Mouse (Mus musculus) cerebellum, postnatal 14 days (tissue): Measurements from ENCODE around the gene Mid1.

ENCODE experiments used
- DNase-seq, 2 experiments: peaks; one replicate each; pipeline ENCODE4 v3.0.0; 2021; ENCODE audit warnings: mixed read lengths in 2 of 2

The Mid1 gene

DNA sequence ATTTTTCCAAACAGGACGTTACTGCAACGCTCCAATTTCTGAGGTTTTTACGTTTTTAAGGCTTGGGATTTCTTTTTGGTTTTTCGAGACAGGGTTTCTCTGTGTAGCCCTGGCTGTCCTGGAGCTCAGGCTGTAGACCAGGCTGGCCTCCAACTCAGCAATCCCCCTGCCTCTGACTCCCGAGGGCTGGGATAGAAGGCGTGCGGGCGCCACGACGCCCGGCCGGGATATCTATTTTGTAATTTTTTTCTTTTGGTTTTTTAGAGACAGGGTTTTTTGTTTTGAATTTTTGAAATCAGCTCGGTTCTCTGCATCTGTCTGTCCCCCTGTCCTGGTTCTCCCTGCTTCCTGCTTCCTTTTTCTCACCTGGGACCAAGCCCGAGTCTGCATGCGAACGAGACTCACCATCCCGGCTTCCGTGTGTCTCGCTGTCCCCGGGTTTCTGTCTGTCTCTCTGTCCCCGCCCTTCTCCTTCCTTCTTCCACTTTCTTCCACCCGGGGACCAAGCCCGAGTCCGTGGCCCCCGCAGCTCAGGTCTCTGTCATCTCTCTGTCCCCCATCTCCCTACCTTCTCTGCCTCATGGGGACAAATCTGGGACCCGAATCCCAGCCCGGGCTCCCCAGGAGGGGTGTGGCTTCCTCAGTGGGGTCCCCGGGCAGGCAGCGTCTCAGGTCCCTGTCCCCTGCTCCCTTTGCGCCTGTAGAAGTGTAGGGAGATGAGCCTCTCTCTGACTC is 334.4 kb downstream of the Mid1 start:
- peak in 1 of 2 experiments; percentile 53 for DNase-seq

DNA sequence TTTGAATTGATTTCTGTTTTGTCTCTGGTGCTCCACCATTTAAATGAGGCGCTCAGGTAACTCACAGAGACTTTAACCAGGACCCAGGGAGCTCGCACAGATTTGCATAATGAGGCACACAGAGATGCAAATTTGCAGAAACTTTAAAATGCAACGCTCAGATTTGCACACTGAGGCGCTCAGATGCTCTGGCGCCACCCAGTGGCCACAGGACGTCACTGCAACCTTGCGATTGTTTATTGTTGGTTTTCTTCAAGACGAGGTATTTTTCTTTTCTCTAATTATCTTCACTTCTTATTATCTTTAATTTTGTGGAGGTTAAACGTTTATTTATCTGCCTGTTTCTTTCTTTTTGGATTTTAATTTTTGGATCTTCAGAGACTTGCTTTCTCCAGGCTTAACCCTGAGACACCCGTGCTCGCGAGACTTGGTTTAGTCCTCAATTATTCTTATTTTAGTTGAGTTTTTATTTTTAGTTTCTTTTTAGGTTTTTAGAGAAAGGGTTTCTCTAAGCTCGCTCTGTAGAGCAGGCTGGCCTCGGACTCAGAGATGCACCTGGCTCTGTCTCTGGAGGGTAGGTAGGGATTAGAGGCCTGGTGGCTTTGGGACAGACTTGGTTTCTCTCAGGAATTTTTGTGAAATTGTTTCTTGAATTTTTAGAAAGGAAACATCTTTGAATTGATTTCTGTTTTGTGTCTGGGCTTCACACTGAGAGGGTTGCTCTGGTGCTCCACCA is 335.1 kb downstream of the Mid1 start:
- DNase-seq, result peak; percentile 93 to 100

DNA sequence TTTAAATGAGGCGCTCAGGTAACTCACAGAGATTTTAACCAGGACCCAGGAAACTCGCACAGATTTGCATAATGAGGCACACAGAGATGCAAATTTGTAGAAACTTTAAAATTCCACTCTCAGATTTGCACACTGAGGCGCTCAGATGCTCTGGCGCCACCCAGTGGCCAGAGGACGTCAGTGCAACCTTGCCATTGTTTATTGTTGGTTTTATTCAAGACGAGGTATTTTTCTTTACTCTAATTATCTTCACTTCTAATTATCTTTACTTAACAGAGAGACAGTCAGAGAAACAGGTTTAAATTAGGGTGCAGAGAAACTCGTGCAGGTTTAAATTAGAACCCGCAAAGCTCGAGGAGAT is 335.7 kb downstream of the Mid1 start:
- DNase-seq, result peak; percentile 87 to 95

- peak in 1 of 2 experiments; percentile 31 for DNase-seq
Observed at GRCm38 (mm10) chrX:170021205-170021604, 336.2 kb downstream of the Mid1 start.

DNA sequence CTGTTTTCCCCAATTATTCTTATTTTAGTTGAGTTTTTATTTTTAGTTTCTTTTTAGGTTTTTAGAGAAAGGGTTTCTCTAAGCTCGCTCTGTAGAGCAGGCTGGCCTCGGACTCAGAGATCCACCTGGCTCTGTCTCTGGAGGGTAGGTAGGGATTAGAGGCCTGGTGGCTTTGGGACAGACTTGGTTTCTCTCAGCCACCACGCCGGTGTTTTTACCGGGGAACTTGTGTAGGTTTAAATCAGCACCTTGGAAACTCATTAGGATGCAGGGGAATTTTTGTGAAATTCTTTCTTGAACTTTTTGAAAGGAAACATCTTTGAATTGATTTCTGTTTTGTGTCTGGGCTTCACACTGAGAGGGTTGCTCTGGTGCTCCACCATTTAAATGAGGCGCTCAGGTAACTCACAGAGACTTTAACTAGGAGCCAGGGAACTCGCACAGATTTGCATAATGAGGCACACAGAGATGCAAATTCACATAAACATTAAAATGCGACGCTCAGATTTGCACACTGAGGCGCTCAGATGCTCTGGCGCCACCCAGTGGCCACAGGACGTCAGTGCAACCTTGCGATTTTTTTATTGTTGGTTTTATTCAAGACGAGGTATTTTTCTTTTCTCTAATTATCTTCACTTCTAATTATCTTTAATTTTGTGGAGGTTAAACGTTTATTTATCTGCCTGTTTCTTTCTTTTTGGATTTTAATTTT is 336.9 kb downstream of the Mid1 start:
- DNase-seq, result peak; percentile 74 to 86
